Mouse (Mus musculus): ENCODE results near the gene Sap30bp.

- TF ChIP-seq CTCF (IDR thresholded peaks at IDR 0.05), result no peak
- TF ChIP-seq POLR2A (IDR thresholded peaks at IDR 0.05; ENCODE audit: insufficient read depth, low read depth, low read length), result no peak
- no peak for TF ChIP-seq EP300 (IDR thresholded peaks at IDR 0.05; ENCODE audit: insufficient read depth, low read depth, low read length)
Measured at GRCm38 (mm10) chr11:115948316-115948715, 15.2 kb downstream of the Sap30bp start.
